Mouse (Mus musculus): ENCODE measurements around the gene Slc39a11. TPM values are rescaled to one million over a fixed set of nuclear protein-coding genes. Genes with fewer than 3 reads are reported as not detected.

The Slc39a11 gene
- polyA plus RNA-seq, 1 experiment: 14.7 TPM

DNA sequence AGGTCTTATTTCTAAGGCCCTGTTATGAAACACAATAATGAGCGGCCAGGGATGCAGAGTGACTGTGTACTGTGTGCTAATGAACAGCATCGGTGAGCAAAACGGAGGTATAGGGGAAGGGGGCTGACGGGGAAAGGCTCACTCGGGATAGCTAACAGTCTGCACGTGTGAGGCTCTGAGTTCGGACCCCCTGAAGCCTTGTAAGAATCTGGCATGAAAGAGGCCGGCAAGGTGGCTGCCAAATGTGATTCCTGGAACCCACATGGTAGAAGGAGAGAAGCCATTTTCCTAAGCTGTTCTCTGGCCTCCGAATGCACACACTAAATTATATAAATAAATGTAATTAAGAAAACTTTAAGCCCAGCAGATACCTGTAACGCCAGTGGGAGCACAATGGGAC is 276.0 kb downstream of the Slc39a11 start:
- Histone ChIP-seq H3K4me3 (replicated peaks; ENCODE audit: control insufficient read depth, low read depth, low read length) (no peak overlapping the region), H3K27ac (ENCODE audit: control insufficient read depth, insufficient read depth, low read depth, low read length, poor library complexity) (no peak overlapping the region), H3K4me1 (ENCODE audit: control insufficient read depth, insufficient read depth, low read length) (no peaks in the 10 kb centered on the region)
- TF ChIP-seq CTCF (IDR thresholded peaks at IDR 0.05; ENCODE audit: control insufficient read depth, insufficient read depth, low read length) (no peak), POLR2A (IDR thresholded peaks at IDR 0.05; ENCODE audit: borderline replicate concordance, control insufficient read depth, low read depth, low read length) (no peak)
- 94% methylated on average over 10 of the region's 10 CpGs for WGBS

DNA sequence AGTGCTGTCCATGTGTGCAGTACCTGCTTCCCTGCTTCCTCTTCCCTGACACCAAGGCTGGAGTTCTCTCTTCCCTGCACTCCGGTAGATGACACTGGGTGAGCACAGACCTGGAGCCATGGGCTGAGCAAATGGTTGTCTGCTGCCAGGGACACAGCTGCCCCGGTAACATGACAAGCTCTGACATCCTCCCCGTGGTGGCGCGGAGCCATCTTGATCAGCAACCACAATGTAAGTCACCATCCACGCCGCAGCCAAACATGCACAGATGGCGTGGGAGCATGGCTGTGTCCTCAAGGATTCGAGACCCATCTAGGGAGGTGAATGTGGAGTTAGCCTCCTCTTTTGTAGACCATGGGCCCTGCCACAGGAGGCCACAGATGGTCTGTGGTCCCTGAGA is 276.5 kb downstream of the Slc39a11 start:
- 91% methylated on average over 9 of the region's 9 CpGs for WGBS
- H3K27ac ChIP-seq (ENCODE audit: control insufficient read depth, insufficient read depth, low read depth, low read length, poor library complexity): no peak overlapping the region
- TF ChIP-seq CTCF (IDR thresholded peaks at IDR 0.05; ENCODE audit: control insufficient read depth, insufficient read depth, low read length): no peak

DNA sequence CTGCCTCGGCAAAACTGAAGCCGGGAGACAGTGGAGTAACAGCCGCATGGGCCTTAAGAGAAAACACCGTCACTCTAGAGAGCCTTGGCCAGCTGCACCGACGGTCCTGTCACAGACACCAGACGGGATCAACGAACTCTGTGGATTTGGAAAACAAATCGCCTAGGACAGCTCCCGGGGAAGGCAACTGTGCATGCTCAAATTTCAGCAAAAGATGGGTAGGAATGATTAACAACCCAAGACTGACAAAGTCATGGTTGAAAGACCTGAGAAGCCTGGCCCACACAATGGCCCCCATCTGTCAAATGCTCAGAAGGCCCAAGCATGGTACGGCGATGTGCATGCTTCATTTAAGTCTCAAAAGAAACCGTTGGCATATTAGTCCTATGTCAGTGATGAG is 281.8 kb downstream of the Slc39a11 start:
- no peak overlapping the region for H3K4me3 ChIP-seq (replicated peaks; ENCODE audit: control insufficient read depth, low read depth, low read length)
- no peak for TF ChIP-seq CTCF (IDR thresholded peaks at IDR 0.05; ENCODE audit: control insufficient read depth, insufficient read depth, low read length)
- no peak for TF ChIP-seq POLR2A (IDR thresholded peaks at IDR 0.05; ENCODE audit: borderline replicate concordance, control insufficient read depth, low read depth, low read length)
- H3K27ac ChIP-seq (ENCODE audit: control insufficient read depth, insufficient read depth, low read depth, low read length, poor library complexity): no peak overlapping the region
- 89% methylated on average over 13 of the region's 13 CpGs for WGBS
- no peaks in the 10 kb centered on the region for H3K4me1 ChIP-seq (ENCODE audit: control insufficient read depth, insufficient read depth, low read length)

More for the DNA sequence above, 276.5 kb downstream of the Slc39a11 start:
- H3K4me1 ChIP-seq (ENCODE audit: control insufficient read depth, insufficient read depth, low read length): no peaks in the 10 kb centered on the region
- no peak overlapping the region for H3K4me3 ChIP-seq (replicated peaks; ENCODE audit: control insufficient read depth, low read depth, low read length)

DNA sequence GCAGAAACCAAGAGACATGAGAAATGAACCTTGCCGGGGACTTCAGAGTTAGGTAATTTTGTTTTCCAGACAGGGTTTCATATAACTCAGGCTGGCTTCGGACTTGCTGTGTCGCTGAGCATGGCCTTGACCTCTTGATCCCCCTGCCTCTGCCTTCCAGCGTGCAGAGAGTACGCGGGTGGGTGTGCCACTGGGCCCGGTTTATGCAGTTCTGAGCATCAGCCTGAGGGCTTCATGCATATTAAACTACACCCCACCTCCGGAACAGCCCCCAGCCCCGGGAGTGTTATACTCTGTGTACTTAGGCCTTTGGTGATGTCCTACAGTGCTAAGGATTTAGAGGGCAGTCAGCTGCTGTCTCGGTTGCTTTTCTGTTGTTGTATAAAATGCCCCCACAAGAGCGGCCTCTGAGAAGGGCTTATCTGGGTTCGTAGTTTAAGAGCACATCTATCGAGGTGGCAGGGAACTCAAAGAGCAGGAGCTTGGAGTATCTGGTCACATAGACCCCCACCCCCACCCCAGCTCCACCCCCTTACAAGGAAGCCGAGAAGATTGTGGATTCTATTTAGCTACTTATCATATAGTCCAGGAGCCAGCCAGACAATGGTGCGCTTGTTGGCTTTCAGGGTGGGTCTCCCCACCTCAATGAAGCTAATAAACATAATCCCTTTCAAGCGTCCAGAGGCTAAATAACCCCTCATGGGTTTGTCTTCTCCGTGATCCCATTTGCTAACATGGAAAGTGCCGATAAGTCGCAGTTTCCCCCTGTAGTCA is 283.4 kb downstream of the Slc39a11 start:
- H3K27ac ChIP-seq (ENCODE audit: control insufficient read depth, insufficient read depth, low read depth, low read length, poor library complexity): no peak overlapping the region
- 90% methylated on average over 19 of the region's 19 CpGs for WGBS
- TF ChIP-seq POLR2A (IDR thresholded peaks at IDR 0.05; ENCODE audit: borderline replicate concordance, control insufficient read depth, low read depth, low read length) (no peak), CTCF (IDR thresholded peaks at IDR 0.05; ENCODE audit: control insufficient read depth, insufficient read depth, low read length) (no peak)
- no peak overlapping the region for H3K4me3 ChIP-seq (replicated peaks; ENCODE audit: control insufficient read depth, low read depth, low read length)
- H3K4me1 ChIP-seq (ENCODE audit: control insufficient read depth, insufficient read depth, low read length): no peaks in the 10 kb centered on the region

DNA sequence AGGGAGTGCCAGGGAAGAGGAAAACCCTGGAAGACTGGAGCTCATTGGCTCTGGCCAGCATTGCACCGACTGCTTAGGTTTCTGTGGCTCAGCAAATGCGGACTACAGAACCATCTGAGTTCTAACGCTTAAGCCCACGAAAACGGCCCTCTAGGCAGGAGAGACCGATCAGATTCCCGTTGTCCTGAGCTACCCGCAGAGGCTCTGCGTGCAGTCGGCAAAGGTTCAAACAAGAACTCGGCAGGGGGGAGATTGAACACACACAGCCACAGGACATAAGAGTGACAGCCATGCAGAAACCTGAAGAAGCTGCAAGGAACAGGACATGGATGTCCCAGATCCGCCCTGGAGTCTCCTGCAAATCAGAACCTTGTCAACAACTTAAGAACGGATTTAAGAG is 286.1 kb downstream of the Slc39a11 start:
- 88% methylated on average over 13 of the region's 13 CpGs for WGBS
- H3K4me3 ChIP-seq (replicated peaks; ENCODE audit: control insufficient read depth, low read depth, low read length): no peak overlapping the region
- H3K4me1 ChIP-seq (ENCODE audit: control insufficient read depth, insufficient read depth, low read length): no peaks in the 10 kb centered on the region
- H3K27ac ChIP-seq (ENCODE audit: control insufficient read depth, insufficient read depth, low read depth, low read length, poor library complexity): no peak overlapping the region
- TF ChIP-seq POLR2A (IDR thresholded peaks at IDR 0.05; ENCODE audit: borderline replicate concordance, control insufficient read depth, low read depth, low read length) (no peak), CTCF (IDR thresholded peaks at IDR 0.05; ENCODE audit: control insufficient read depth, insufficient read depth, low read length) (no peak)

DNA sequence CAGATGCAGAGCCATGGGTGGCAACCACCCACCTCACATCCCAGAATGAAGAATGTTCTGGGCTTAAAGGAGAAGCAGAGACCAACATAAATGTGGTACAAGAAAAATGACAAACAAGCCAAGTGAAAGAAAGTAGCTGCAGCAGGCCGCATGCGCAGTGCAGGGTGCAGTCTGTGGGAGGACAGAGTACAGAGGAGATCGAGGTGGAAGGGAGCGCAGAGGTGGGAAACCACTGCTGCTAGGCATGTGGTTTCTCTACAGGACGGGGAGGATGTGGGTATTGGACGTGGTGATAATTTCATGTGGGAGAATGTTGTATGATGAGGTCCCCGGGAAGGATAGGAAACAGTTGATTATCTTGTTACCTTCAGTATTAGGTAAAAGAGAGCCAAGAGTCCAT is 287.3 kb downstream of the Slc39a11 start:
- TF ChIP-seq POLR2A (IDR thresholded peaks at IDR 0.05; ENCODE audit: borderline replicate concordance, control insufficient read depth, low read depth, low read length) (no peak), CTCF (IDR thresholded peaks at IDR 0.05; ENCODE audit: control insufficient read depth, insufficient read depth, low read length) (no peak)
- WGBS: 44% methylated on average over 7 of the region's 7 CpGs
- H3K4me1 ChIP-seq (ENCODE audit: control insufficient read depth, insufficient read depth, low read length): no peaks in the 10 kb centered on the region
- no peak overlapping the region for H3K4me3 ChIP-seq (replicated peaks; ENCODE audit: control insufficient read depth, low read depth, low read length)
- H3K27ac ChIP-seq (ENCODE audit: control insufficient read depth, insufficient read depth, low read depth, low read length, poor library complexity): no peak overlapping the region

DNA sequence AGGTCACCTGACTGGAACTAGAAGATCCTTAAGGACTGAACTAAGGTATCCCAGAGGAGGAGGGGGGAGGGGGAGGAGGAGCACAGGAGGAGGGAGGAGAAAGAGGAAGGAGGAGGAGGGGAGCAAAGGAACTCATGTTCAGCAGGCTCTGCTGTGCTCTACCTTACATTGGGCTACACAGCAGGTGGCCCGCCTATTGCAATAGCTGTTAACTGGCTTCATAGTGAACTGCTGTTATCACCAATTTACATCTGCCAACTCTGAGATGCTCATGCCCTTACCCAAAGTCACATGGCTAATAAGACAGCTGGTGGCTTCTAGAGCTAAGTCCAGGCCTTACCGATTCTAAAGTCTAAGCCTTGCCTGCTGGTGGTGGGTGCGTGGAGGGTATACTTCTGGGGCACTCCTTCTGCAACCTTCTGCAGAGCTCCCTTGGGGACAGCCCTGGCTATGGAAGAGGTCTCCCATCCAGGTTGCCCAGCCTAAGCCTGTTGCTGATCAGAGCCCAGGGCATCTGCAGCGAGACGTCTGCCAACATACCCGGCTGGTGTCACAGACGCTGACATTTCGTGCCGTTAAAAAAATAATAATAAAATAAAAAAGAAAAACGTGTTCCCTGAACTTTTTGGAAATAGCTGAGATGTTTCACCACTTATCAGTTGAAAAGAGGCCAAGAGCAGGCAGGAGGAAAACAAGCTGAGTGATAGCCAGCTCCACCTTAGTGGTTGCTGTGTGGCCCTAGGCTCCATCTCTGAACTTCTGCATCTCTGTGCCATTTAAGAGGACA is 289.6 kb downstream of the Slc39a11 start:
- Histone ChIP-seq H3K4me1 (ENCODE audit: control insufficient read depth, insufficient read depth, low read length) (no peaks in the 10 kb centered on the region), H3K4me3 (replicated peaks; ENCODE audit: control insufficient read depth, low read depth, low read length) (no peak overlapping the region), H3K27ac (ENCODE audit: control insufficient read depth, insufficient read depth, low read depth, low read length, poor library complexity) (no peak overlapping the region)
- no peak for TF ChIP-seq CTCF (IDR thresholded peaks at IDR 0.05; ENCODE audit: control insufficient read depth, insufficient read depth, low read length)
- TF ChIP-seq POLR2A (IDR thresholded peaks at IDR 0.05; ENCODE audit: borderline replicate concordance, control insufficient read depth, low read depth, low read length): no peak
- WGBS: 91% methylated on average over 10 of the region's 10 CpGs

DNA sequence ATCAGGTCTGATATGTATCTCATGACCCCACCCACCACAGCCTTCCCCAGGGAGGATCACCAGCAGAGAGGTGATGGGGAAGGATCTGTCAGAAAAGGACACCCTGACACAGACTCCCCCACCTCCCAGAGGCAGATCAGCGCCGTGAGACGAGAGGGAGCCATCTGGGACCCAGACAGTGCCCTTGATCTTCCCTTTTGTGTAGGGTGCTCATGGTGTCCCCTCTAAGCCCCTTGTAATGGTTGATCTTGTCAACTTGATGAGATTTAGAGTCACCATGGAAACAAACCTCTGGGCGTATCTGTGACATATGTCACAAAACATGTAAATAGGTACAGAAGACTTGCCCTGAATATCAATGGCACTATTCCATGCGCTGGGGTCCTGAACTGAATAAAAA is 293.9 kb downstream of the Slc39a11 start:
- TF ChIP-seq POLR2A (IDR thresholded peaks at IDR 0.05; ENCODE audit: borderline replicate concordance, control insufficient read depth, low read depth, low read length) (no peak), CTCF (IDR thresholded peaks at IDR 0.05; ENCODE audit: control insufficient read depth, insufficient read depth, low read length) (no peak)
- Histone ChIP-seq H3K27ac (ENCODE audit: control insufficient read depth, insufficient read depth, low read depth, low read length, poor library complexity) (no peak overlapping the region), H3K4me1 (ENCODE audit: control insufficient read depth, insufficient read depth, low read length) (no peaks in the 10 kb centered on the region), H3K4me3 (replicated peaks; ENCODE audit: control insufficient read depth, low read depth, low read length) (no peak overlapping the region)
- WGBS: 93% methylated on average over 5 of the region's 5 CpGs
